Mouse (Mus musculus): Measurements from ENCODE around the gene Tapt1.

Gene Tapt1

GRCm38 (mm10) chr5:44226521-44227461, at the start of gene Tapt1:
TSS of gene Tapt1 (minus strand) at chr5:44226626.
- DNase-seq (ENCODE audit: low spot score) = peak; percentile 82

GRCm38 (mm10) chr5:44271564-44271963, 45.1 kb upstream of the Tapt1 start:
- no peak for DNase-seq (ENCODE audit: low spot score)

GRCm38 (mm10) chr5:44268524-44268923, 42.1 kb upstream of the Tapt1 start:
- DNase-seq (ENCODE audit: low spot score) = peak; percentile 54

GRCm38 (mm10) chr5:44261691-44262090, 35.3 kb upstream of the Tapt1 start:
- DNase-seq (ENCODE audit: low spot score) = no peak

- no peak for DNase-seq (ENCODE audit: low spot score)
These were observed 34.7 kb upstream of the Tapt1 start for GRCm38 (mm10) chr5:44261172-44261571.

- DNase-seq (ENCODE audit: low spot score) = no peak
These were observed 33.3 kb upstream of the Tapt1 start for GRCm38 (mm10) chr5:44259678-44260077.

GRCm38 (mm10) chr5:44258163-44258562, 31.7 kb upstream of the Tapt1 start:
- DNase-seq (ENCODE audit: low spot score) = no peak

GRCm38 (mm10) chr5:44257401-44257800, 31.0 kb upstream of the Tapt1 start:
- no peak for DNase-seq (ENCODE audit: low spot score)

- no peak for DNase-seq (ENCODE audit: low spot score)
These were observed 30.1 kb upstream of the Tapt1 start for GRCm38 (mm10) chr5:44256512-44256911.

- no peak for DNase-seq (ENCODE audit: low spot score)
These were observed 29.5 kb upstream of the Tapt1 start for GRCm38 (mm10) chr5:44255756-44256398.

GRCm38 (mm10) chr5:44253449-44253848, 27.0 kb upstream of the Tapt1 start:
- DNase-seq (ENCODE audit: low spot score) = no peak

GRCm38 (mm10) chr5:44252395-44252794, 26.0 kb upstream of the Tapt1 start:
- no peak for DNase-seq (ENCODE audit: low spot score)

- DNase-seq (ENCODE audit: low spot score) = no peak
These were observed 24.0 kb upstream of the Tapt1 start for GRCm38 (mm10) chr5:44250211-44250955.

GRCm38 (mm10) chr5:44249363-44249762, 22.9 kb upstream of the Tapt1 start:
- DNase-seq (ENCODE audit: low spot score) = no peak

- DNase-seq (ENCODE audit: low spot score) = no peak
These were observed 20.2 kb upstream of the Tapt1 start for GRCm38 (mm10) chr5:44246493-44247217.

- DNase-seq (ENCODE audit: low spot score) = no peak
These were observed 18.5 kb upstream of the Tapt1 start for GRCm38 (mm10) chr5:44244894-44245423.

GRCm38 (mm10) chr5:44242828-44243227, 16.4 kb upstream of the Tapt1 start:
- no peak for DNase-seq (ENCODE audit: low spot score)

GRCm38 (mm10) chr5:44241726-44242125, 15.3 kb upstream of the Tapt1 start:
- DNase-seq (ENCODE audit: low spot score) = no peak

GRCm38 (mm10) chr5:44239187-44240136, 13.0 kb upstream of the Tapt1 start:
- DNase-seq (ENCODE audit: low spot score) = no peak

GRCm38 (mm10) chr5:44238201-44238600, 11.8 kb upstream of the Tapt1 start:
- no peak for DNase-seq (ENCODE audit: low spot score)

Data from retina, embryonic 14.5 days (tissue).